ENCODE assay signal across 28 mouse cellular contexts in the genomic region with DNA sequence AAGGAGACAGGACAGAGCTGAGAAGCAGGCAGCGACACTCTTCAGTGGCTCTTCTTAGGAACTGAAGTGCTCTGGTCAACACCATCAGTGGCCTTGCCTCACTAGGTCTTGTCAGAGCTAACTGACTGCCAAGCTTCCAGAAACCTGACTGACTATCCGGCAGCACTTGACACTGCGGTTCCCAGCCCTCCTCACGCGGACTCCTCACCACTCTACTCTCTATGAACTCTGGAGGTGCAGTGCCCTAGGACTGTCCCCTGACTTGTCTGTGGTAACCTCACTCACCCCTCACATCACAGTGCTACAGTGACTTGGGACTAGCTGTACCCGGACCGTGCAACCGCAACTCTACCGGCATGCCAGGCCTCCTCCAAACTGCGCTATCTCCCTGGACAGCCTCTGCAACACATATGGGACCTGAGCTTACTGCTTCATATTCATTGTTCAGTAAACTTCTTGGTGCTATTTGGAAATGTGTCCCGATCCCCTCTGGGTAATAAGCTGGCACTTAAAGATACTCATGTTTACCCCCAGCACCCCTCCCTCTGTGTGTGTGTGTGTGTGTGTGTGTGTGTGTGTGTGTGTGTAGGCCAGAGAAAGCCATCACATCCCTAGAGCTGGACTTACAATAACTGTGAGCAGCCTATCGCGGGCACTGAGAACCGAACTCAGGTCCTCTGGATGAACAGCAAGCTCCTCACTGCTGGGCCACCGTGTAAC. TPM values are rescaled to one million over a fixed set of nuclear protein-coding genes. Genes with fewer than 3 reads are reported as not detected.
DNase-seq lines count a peak whose midpoint lies in the region; ATAC-seq and TF ChIP-seq lines count a peak whose summit lies in the region.
"Had no signal": no experiment of that assay in that cellular context is flagged by ENCODE, and none has a peak within 500 bp of the region (broad histone marks: within the 10 kb centered on the region; RNA-seq: fewer than 3 reads in every experiment).

No protein-coding gene starts in this region.

- no peak for TF ChIP-seq POLR2A in thymus, adult 2 months (IDR thresholded peaks at IDR 0.05; ENCODE audit: control insufficient read depth, extremely low read depth, insufficient read depth, low read length, poor library complexity)

- H3K4me3 ChIP-seq in intestine, postnatal 0 days (ENCODE audit: low read depth, low read length) = no peak overlapping the region
- H3K4me3 ChIP-seq in intestine, embryonic 15.5 days (replicated peaks) = no peak overlapping the region
- H3K4me3 ChIP-seq in G1E (ENCODE audit: low read depth, low read length) = peak overlapping the region; percentile 66; the same call in 1 of the 2 replicates
- peak overlapping the region; percentile 14 for H3K4me3 ChIP-seq in megakaryocyte, embryonic 14.5 days (replicated peaks)
- H3K4me3 ChIP-seq in thymus, adult 2 months (ENCODE audit: control insufficient read depth, insufficient read depth, low read length) = no peak overlapping the region
- H3K4me3 ChIP-seq: embryonic facial prominence, embryonic 13.5 days; embryonic facial prominence, embryonic 15.5 days; erythroblast, embryonic 14.5 days; forebrain, embryonic 10.5 days; forebrain, embryonic 12.5 days had no signal

- no peak for TF ChIP-seq CTCF in intestine, postnatal 0 days (IDR thresholded peaks at IDR 0.05; ENCODE audit: low read depth)
- no peak for TF ChIP-seq CTCF in G1E (IDR thresholded peaks at IDR 0.05; ENCODE audit: low read depth, low read length)
- no peak for TF ChIP-seq CTCF in thymus, adult 2 months (IDR thresholded peaks at IDR 0.05; ENCODE audit: borderline replicate concordance, control insufficient read depth, extremely low read depth, insufficient read depth, low read length, poor library complexity)

- H3K4me1 ChIP-seq in intestine, postnatal 0 days (replicated peaks; ENCODE audit: control insufficient read depth, insufficient read depth, low read length) = no peaks in the 10 kb centered on the region
- H3K4me1 ChIP-seq in intestine, embryonic 15.5 days (replicated peaks) = no peaks in the 10 kb centered on the region
- peaks cover 72% of the 10 kb centered on the region for H3K4me1 ChIP-seq in G1E (ENCODE audit: insufficient read depth, low read depth, low read length)
- H3K4me1 ChIP-seq in megakaryocyte, embryonic 14.5 days = peaks cover 17% of the 10 kb centered on the region
- no peaks in the 10 kb centered on the region for H3K4me1 ChIP-seq in thymus, adult 2 months (replicated peaks; ENCODE audit: control insufficient read depth, insufficient read depth, low read length)
- H3K4me1 ChIP-seq: embryonic facial prominence, embryonic 15.5 days had no signal

- peak overlapping the region; percentile 15; the same call in 1 of the 2 replicates for H3K27ac ChIP-seq in intestine, postnatal 0 days (ENCODE audit: low read depth, low read length)
- no peak overlapping the region for H3K27ac ChIP-seq in intestine, embryonic 15.5 days
- no peak overlapping the region for H3K27ac ChIP-seq in thymus, adult 2 months (ENCODE audit: control insufficient read depth, insufficient read depth, low read length)
- H3K27ac ChIP-seq: embryonic facial prominence, embryonic 13.5 days; embryonic facial prominence, embryonic 15.5 days; forebrain, embryonic 10.5 days; forebrain, embryonic 12.5 days had no signal

- no peaks in the 10 kb centered on the region for H3K9me3 ChIP-seq in intestine, postnatal 0 days (ENCODE audit: control insufficient read depth)
- no peaks in the 10 kb centered on the region for H3K9me3 ChIP-seq in intestine, embryonic 15.5 days
- no peaks in the 10 kb centered on the region for H3K9me3 ChIP-seq in G1E (replicated peaks)
- no peaks in the 10 kb centered on the region for H3K9me3 ChIP-seq in megakaryocyte, embryonic 14.5 days
- H3K9me3 ChIP-seq: embryonic facial prominence, embryonic 13.5 days; embryonic facial prominence, embryonic 15.5 days; forebrain, embryonic 10.5 days; forebrain, embryonic 12.5 days had no signal

- no peak overlapping the region for H3K4me2 ChIP-seq in intestine, postnatal 0 days (replicated peaks; ENCODE audit: low read depth)
- no peak overlapping the region for H3K4me2 ChIP-seq in intestine, embryonic 15.5 days (replicated peaks)
- H3K4me2 ChIP-seq: embryonic facial prominence, embryonic 13.5 days; embryonic facial prominence, embryonic 15.5 days; forebrain, embryonic 12.5 days had no signal

- no peak for ATAC-seq in intestine, postnatal 0 days
- no peak for ATAC-seq in intestine, embryonic 15.5 days
- ATAC-seq in G1E (ENCODE audit: extremely low read depth, insufficient number of reproducible peaks, low FRiP score, poor library complexity, severe bottlenecking) = peak; percentile 60
- ATAC-seq: CD4-positive, CD25-positive, alpha-beta regulatory T cell, adult 4 months; forebrain, embryonic 14.5 days; forebrain, embryonic 16.5 days had no signal

- intact Hi-C loops in gastrocnemius, postnatal 14 days (cut with DNase I; ENCODE audit: low total_unique reads) = no loop called here

- peaks cover 16% of the 10 kb centered on the region for H3K36me3 ChIP-seq in intestine, postnatal 0 days (ENCODE audit: control insufficient read depth, insufficient read depth)
- H3K36me3 ChIP-seq in intestine, embryonic 15.5 days = peaks cover 7% of the 10 kb centered on the region; the same call in 1 of the 2 replicates
- H3K36me3 ChIP-seq in G1E (replicated peaks) = peaks cover 62% of the 10 kb centered on the region
- peaks cover 71% of the 10 kb centered on the region for H3K36me3 ChIP-seq in megakaryocyte, embryonic 14.5 days (replicated peaks; ENCODE audit: low read length)
- H3K36me3 ChIP-seq in thymus, adult 2 months (ENCODE audit: control insufficient read depth, insufficient read depth, low read length) = peaks cover 6% of the 10 kb centered on the region; the same call in 1 of the 2 replicates

- DNase-seq in 3T3-L1 (ENCODE audit: low read depth, low spot score) = peak; percentile 94
- peak; percentile 54 for DNase-seq in G1E (ENCODE audit: low spot score)
- DNase-seq in urinary bladder, postnatal 10 days (ENCODE audit: low spot score) = no peak
- no peak for DNase-seq in thymus, adult 2 months
- DNase-seq in gastrocnemius, postnatal 14 days = no peak
- DNase-seq: adrenal gland, adult 2 months; adrenal gland, postnatal 10 days; adrenal gland, postnatal 25 days; B cell, adult 2 months; cerebellum, adult 11 months; cerebellum, adult 18-20 months; cerebellum, adult 8-10 months; cerebellum, adult 9-11 months; cerebellum, postnatal 14 days; cerebellum, postnatal 36 days; embryo, embryonic 11 days had no signal

- 96% methylated on average over 15 of the region's 15 CpGs for WGBS in intestine, postnatal 0 days
- 94% methylated on average over 15 of the region's 15 CpGs for WGBS in intestine, embryonic 15.5 days
- 97% methylated on average over 15 of the region's 15 CpGs for WGBS in thymus, adult 2 months

- no peaks in the 10 kb centered on the region for H3K27me3 ChIP-seq in intestine, postnatal 0 days (replicated peaks; ENCODE audit: control insufficient read depth, insufficient read depth, low read length)
- H3K27me3 ChIP-seq in intestine, embryonic 15.5 days (replicated peaks) = no peaks in the 10 kb centered on the region
- H3K27me3 ChIP-seq in G1E (ENCODE audit: insufficient read depth, low read length) = no peaks in the 10 kb centered on the region
- no peaks in the 10 kb centered on the region for H3K27me3 ChIP-seq in megakaryocyte, embryonic 14.5 days (replicated peaks)
- H3K27me3 ChIP-seq in thymus, adult 2 months (ENCODE audit: control insufficient read depth, insufficient read depth, low read length) = no peaks in the 10 kb centered on the region
- H3K27me3 ChIP-seq: CH12.LX; embryonic facial prominence, embryonic 13.5 days; embryonic facial prominence, embryonic 15.5 days; forebrain, embryonic 12.5 days had no signal

- H3K9ac ChIP-seq in intestine, postnatal 0 days (ENCODE audit: low read depth, low read length) = no peak overlapping the region
- H3K9ac ChIP-seq in intestine, embryonic 15.5 days = no peak overlapping the region
- H3K9ac ChIP-seq: embryonic facial prominence, embryonic 13.5 days; embryonic facial prominence, embryonic 15.5 days; forebrain, embryonic 12.5 days had no signal

RNA-seq across cellular contexts. Expression of a gene that starts 7.1 kb away (rescaled TPM):
- polyA plus RNA-seq in intestine, postnatal 0 days (2015; fragmentation: Nextera tagmentation; extraction: Ambion mirVana) = 13.5 TPM in 2 replicates
- 11.7 and 11.8 TPM in 2 replicates for polyA plus RNA-seq in intestine, embryonic 15.5 days (2015; fragmentation: Nextera tagmentation; extraction: Ambion mirVana)
- total RNA-seq in G1E (2014; fragmentation: Nextera tagmentation) = 7.9 and 10.9 TPM in 2 replicates
- total RNA-seq in G1E (2017) = 3.5 and 3.9 TPM in 2 replicates
- 1.5 and 2.2 TPM in 2 replicates for polyA plus RNA-seq in G1E (2012)
- polyA plus RNA-seq in megakaryocyte, embryonic 14.5 days (2012; ENCODE audit: insufficient read depth, low replicate concordance) = 0.47 TPM in 1 of 2 replicates, not detected in the other
- 13.8 and 19.1 TPM in 2 replicates for polyA plus RNA-seq in thymus, adult 2 months (2012; rRNA removed)
- 1 to 10 TPM; 5.2 to 6.1 TPM for total RNA-seq in gastrocnemius, postnatal 14 days (2021)
- polyA plus RNA-seq: erythroblast, embryonic 14.5 days had no signal

RNA-seq across cellular contexts. Expression of a gene that starts 28.5 kb away (rescaled TPM):
- 16.5 and 19.8 TPM in 2 replicates for polyA plus RNA-seq in intestine, postnatal 0 days (2015; fragmentation: Nextera tagmentation; extraction: Ambion mirVana)
- polyA plus RNA-seq in intestine, embryonic 15.5 days (2015; fragmentation: Nextera tagmentation; extraction: Ambion mirVana) = 34.0 and 35.1 TPM in 2 replicates
- total RNA-seq in G1E (2014; fragmentation: Nextera tagmentation) (153 and 177 TPM in 2 replicates), G1E (2017) (82.9 and 97.1 TPM in 2 replicates)
- 37.8 and 41.3 TPM in 2 replicates for polyA plus RNA-seq in G1E (2012)
- polyA plus RNA-seq in megakaryocyte, embryonic 14.5 days (2012; ENCODE audit: insufficient read depth, low replicate concordance) = 39.9 and 41.8 TPM in 2 replicates
- polyA plus RNA-seq in thymus, adult 2 months (2012; rRNA removed) = 83.0 and 116 TPM in 2 replicates
- total RNA-seq in gastrocnemius, postnatal 14 days (2021) = 10 to 100 TPM; 29.4 to 29.8 TPM

RNA-seq across cellular contexts. Expression of a gene that starts 53.4 kb away (rescaled TPM):
- polyA plus RNA-seq in intestine, postnatal 0 days (2015; fragmentation: Nextera tagmentation; extraction: Ambion mirVana) = 13.5 and 16.2 TPM in 2 replicates
- polyA plus RNA-seq in intestine, embryonic 15.5 days (2015; fragmentation: Nextera tagmentation; extraction: Ambion mirVana) = 58.8 and 60.8 TPM in 2 replicates
- 81.8 and 130 TPM in 2 replicates for total RNA-seq in G1E (2014; fragmentation: Nextera tagmentation)
- total RNA-seq in G1E (2017) = 131 and 144 TPM in 2 replicates
- polyA plus RNA-seq in G1E (2012) = 58.0 and 59.9 TPM in 2 replicates
- 10.8 TPM in 1 of 2 replicates, not detected in the other for polyA plus RNA-seq in megakaryocyte, embryonic 14.5 days (2012; ENCODE audit: insufficient read depth, low replicate concordance)
- 21.4 and 26.1 TPM in 2 replicates for polyA plus RNA-seq in thymus, adult 2 months (2012; rRNA removed)
- total RNA-seq in gastrocnemius, postnatal 14 days (2021) = 1 to 10 TPM; 7.0 to 7.6 TPM

Comparison
In these comparisons a context has a peak if more than half of its experiments do, and no peak if none do; other contexts are left out.
1. H3K4me3 ChIP-seq: peak in G1E (single experiment) and megakaryocyte, embryonic 14.5 days (single experiment); none in intestine, postnatal 0 days (single experiment), intestine, embryonic 15.5 days (single experiment) and thymus, adult 2 months (single experiment).
2. DNase-seq: peak in 3T3-L1 (single experiment) and G1E (single experiment); none in urinary bladder, postnatal 10 days (single experiment), thymus, adult 2 months (single experiment) and gastrocnemius, postnatal 14 days (single experiment).